Comparison of ENCODE assay signal across 8 mouse cellular contexts in genomic region chr11:46431129-46431528, GRCm38 (mm10). TPM values are rescaled to one million over a fixed set of nuclear protein-coding genes. Genes with fewer than 3 reads are reported as not detected.
DNase-seq lines count a peak whose midpoint lies in the region; ATAC-seq lines count a peak whose summit lies in the region.

No protein-coding gene starts in this region.

- 0 out of 2 replicates have a peak, but pooled peaks cover 3% of the 10 kb centered on the region for H3K27me3 ChIP-seq in hindbrain, embryonic 15.5 days

- H3K4me1 ChIP-seq in hindbrain, embryonic 15.5 days (replicated peaks): peaks cover 2% of the 10 kb centered on the region; the same call in 1 of the 2 replicates

- no peaks in the 10 kb centered on the region for H3K36me3 ChIP-seq in hindbrain, embryonic 15.5 days

- H3K4me3 ChIP-seq in hindbrain, embryonic 15.5 days: no peak overlapping the region

- WGBS in hindbrain, embryonic 15.5 days: 31% methylated on average over 3 of the region's 3 CpGs

- no peak overlapping the region for H3K4me2 ChIP-seq in hindbrain, embryonic 15.5 days

- no peak overlapping the region for H3K9ac ChIP-seq in hindbrain, embryonic 15.5 days

- ATAC-seq in frontal cortex, adult (ENCODE audit: low TSS enrichment): peak; percentile 100
- ATAC-seq in hindbrain, embryonic 15.5 days (ENCODE audit: low FRiP score, low read depth): peak; percentile 95

- peak; percentile 82 for DNase-seq in T-cell, adult 2 months (ENCODE audit: low spot score)
- DNase-seq in cerebellum, adult 9-10 months: peak; percentile 87
- peak; percentile 60 to 86 for DNase-seq in layer of hippocampus, postnatal 25 days (ENCODE audit: extremely low spot score in 1 of 2, low spot score in 1 of 2)
- DNase-seq in lung, postnatal 14 days: peak; percentile 84
- peak; percentile 86 for DNase-seq in retina, postnatal 1 day
- DNase-seq in thymus, postnatal 25 days: peak; percentile 89

- H3K9me3 ChIP-seq in hindbrain, embryonic 15.5 days: no peaks in the 10 kb centered on the region

- no peak overlapping the region for H3K27ac ChIP-seq in hindbrain, embryonic 15.5 days (replicated peaks)

RNA-seq across cellular contexts. Expression of gene Med7, which starts 5.6 kb away (rescaled TPM):
- 60.8 and 62.0 TPM in 2 replicates for polyA plus RNA-seq in hindbrain, embryonic 15.5 days (2015; fragmentation: Nextera tagmentation; extraction: Ambion mirVana)
- 10 to 100 TPM; 32.7 to 34.8 TPM for total RNA-seq in layer of hippocampus, postnatal 25 days (2021)

RNA-seq across cellular contexts. Expression of gene Havcr2, which starts 23.6 kb away (rescaled TPM):
- polyA plus RNA-seq in hindbrain, embryonic 15.5 days (2015; fragmentation: Nextera tagmentation; extraction: Ambion mirVana): 0.12 and 0.24 TPM in 2 replicates
- 1 to 10 TPM; 2.3 to 2.7 TPM for total RNA-seq in layer of hippocampus, postnatal 25 days (2021)

RNA-seq across cellular contexts. Expression of gene Fam71b, which starts 34.8 kb away (rescaled TPM):
- polyA plus RNA-seq in hindbrain, embryonic 15.5 days (2015; fragmentation: Nextera tagmentation; extraction: Ambion mirVana): not detected in 2 replicates
- total RNA-seq in layer of hippocampus, postnatal 25 days (2021): not detected

RNA-seq across cellular contexts. Expression of gene Itk, which starts 41.8 kb away (rescaled TPM):
- not detected in 2 replicates for polyA plus RNA-seq in hindbrain, embryonic 15.5 days (2015; fragmentation: Nextera tagmentation; extraction: Ambion mirVana)
- total RNA-seq in layer of hippocampus, postnatal 25 days (2021): under 1 TPM; 0.37 to 0.42 TPM
